Mouse (Mus musculus): Measurements from ENCODE around the gene Kazald1.

- TF ChIP-seq CTCF (IDR thresholded peaks at IDR 0.05; ENCODE audit: extremely low read depth, insufficient read depth, low read length) (no peak), POLR2A (IDR thresholded peaks at IDR 0.05; ENCODE audit: extremely low read depth, insufficient read depth, low read length) (no peak)
These were observed 37.4 kb downstream of the Kazald1 start for GRCm38 (mm10) chr19:45112444-45112843.

All from cortical plate, adult 2 months (tissue).